Mouse (Mus musculus): Measurements from ENCODE around the gene Fam214a. TPM values are rescaled to one million over a fixed set of nuclear protein-coding genes. Genes with fewer than 3 reads are reported as not detected.
A peak's percentile ranks its signal among the peaks of the same experiment; 100 is the strongest.

Gene Fam214a
- total and polyA plus RNA-seq, 2 experiments from 2014 or later: 16.0 to 33.2 TPM

DNA sequence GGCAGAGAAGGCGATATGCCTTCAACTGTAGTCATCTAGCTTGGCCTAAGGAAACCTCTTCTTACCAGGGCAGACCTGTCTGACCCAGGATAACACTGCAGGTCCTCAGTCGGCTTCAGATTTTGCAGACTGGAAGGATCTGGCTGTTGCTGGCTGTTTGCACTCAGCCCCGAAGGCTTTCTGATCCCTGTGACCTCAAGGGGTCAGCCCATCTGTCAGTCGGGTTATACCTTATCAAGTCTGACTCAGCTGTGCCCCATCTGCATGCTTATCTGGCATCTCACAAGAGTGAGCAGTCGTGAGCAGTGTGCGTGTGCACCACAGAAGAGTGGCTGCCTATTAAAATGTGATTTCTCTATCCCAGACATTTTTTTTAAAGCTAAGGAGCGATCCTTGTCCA, 71.4 kb downstream of the Fam214a start:
- H3K4me3 ChIP-seq (ENCODE audit: low read depth, low read length): no peak overlapping the region
- H3K36me3 ChIP-seq (ENCODE audit: insufficient read depth): peaks cover 43% of the 10 kb centered on the region
- 75% methylated on average over 7 of the region's 7 CpGs for WGBS
- no peak overlapping the region for H3K9ac ChIP-seq
- no peak for TF ChIP-seq CTCF (IDR thresholded peaks at IDR 0.05; ENCODE audit: low read depth)
- ATAC-seq: no peak
- no peak overlapping the region for H3K4me2 ChIP-seq (ENCODE audit: low read depth)
- no peak overlapping the region for H3K27ac ChIP-seq (ENCODE audit: low read depth, low read length)
- no peaks in the 10 kb centered on the region for H3K27me3 ChIP-seq (ENCODE audit: insufficient read depth, low read length)
- H3K9me3 ChIP-seq (ENCODE audit: low read length): no peaks in the 10 kb centered on the region
- no peaks in the 10 kb centered on the region for H3K4me1 ChIP-seq (ENCODE audit: insufficient read depth)
- no peak for DNase-seq

DNA sequence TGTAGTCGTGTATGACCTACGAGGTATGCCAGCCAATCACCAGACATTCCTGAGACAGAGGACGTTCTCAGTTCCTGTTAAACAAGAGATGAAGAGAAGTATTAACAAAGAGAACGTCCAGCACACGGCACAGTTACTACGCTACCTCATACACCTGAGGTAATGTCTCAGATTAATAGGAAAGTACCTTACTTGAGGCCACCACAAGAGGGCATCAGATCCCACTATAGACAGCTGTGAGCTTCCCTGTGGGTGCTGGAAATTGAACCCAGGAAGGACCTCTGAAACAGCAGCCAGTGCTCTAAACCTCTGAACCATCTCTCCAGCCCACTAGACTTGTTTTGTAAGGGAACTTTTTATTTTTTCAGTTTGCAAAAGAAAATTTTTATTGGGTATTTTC, 73.0 kb downstream of the Fam214a start:
- no peak overlapping the region for H3K4me3 ChIP-seq (ENCODE audit: low read depth, low read length)
- peak; percentile 60 for TF ChIP-seq CTCF (IDR thresholded peaks at IDR 0.05; ENCODE audit: low read depth)
- 66% methylated on average over 6 of the region's 6 CpGs for WGBS
- H3K27ac ChIP-seq (ENCODE audit: low read depth, low read length): no peak overlapping the region
- H3K4me2 ChIP-seq (ENCODE audit: low read depth): no peak overlapping the region
- H3K36me3 ChIP-seq (ENCODE audit: insufficient read depth): peaks cover 28% of the 10 kb centered on the region
- DNase-seq: no peak
- H3K9ac ChIP-seq: no peak overlapping the region
- H3K27me3 ChIP-seq (ENCODE audit: insufficient read depth, low read length): no peaks in the 10 kb centered on the region
- ATAC-seq: no peak
- no peaks in the 10 kb centered on the region for H3K4me1 ChIP-seq (ENCODE audit: insufficient read depth)
- no peaks in the 10 kb centered on the region for H3K9me3 ChIP-seq (ENCODE audit: low read length)

DNA sequence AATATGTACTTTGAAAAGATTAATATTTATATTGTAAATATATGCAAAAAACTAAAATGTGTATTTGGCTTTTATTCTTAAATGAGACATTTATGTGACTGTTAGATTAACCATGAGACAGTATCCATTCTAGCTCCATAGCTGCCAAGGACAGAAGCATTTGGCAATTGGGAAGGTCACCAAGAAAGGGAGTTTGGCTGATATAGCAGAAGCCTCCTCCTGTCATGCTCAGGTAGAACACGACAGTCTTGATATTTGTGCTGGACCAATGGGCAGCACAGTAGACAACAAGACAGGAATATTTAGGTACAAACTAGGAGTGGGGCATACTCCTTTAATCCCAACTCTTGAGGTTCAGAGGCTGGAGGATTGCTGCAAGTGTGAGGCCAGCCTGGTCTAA, 79.7 kb downstream of the Fam214a start:
- Histone ChIP-seq H3K27ac (ENCODE audit: low read depth, low read length) (no peak overlapping the region), H3K36me3 (ENCODE audit: insufficient read depth) (peaks cover 9% of the 10 kb centered on the region; the same call in 1 of the 2 replicates), H3K4me3 (ENCODE audit: low read depth, low read length) (no peak overlapping the region), H3K27me3 (ENCODE audit: insufficient read depth, low read length) (no peaks in the 10 kb centered on the region), H3K9me3 (ENCODE audit: low read length) (no peaks in the 10 kb centered on the region), H3K4me1 (ENCODE audit: insufficient read depth) (peaks cover 3% of the 10 kb centered on the region; the same call in 1 of the 2 replicates), H3K9ac (no peak overlapping the region), H3K4me2 (ENCODE audit: low read depth) (no peak overlapping the region)
- WGBS: 89% methylated on average over 1 of the region's 1 CpGs
- no peak for ATAC-seq
- TF ChIP-seq CTCF (IDR thresholded peaks at IDR 0.05; ENCODE audit: low read depth): no peak
- DNase-seq: no peak

DNA sequence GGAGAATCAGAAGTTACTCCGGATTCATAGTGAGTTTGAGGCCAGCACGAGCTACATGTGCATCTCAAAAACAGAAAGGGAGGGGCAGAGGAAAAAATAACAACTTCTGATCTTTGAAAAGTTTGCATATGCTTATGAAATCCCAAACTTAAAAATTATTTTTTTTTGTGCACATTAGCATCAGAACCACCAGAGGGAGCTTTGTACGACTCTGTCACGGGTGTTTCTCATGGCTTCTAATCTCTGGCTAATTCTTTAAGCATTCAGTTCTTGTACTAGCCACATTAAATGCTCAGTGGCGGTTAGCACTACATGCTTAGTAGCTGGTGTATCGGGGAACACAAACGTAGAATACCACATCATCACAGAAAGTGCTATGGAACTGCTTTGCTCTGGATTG, 80.5 kb downstream of the Fam214a start:
- Histone ChIP-seq H3K4me1 (ENCODE audit: insufficient read depth) (peaks cover 3% of the 10 kb centered on the region; the same call in 1 of the 2 replicates), H3K9ac (no peak overlapping the region), H3K4me2 (ENCODE audit: low read depth) (no peak overlapping the region), H3K27me3 (ENCODE audit: insufficient read depth, low read length) (no peaks in the 10 kb centered on the region), H3K27ac (ENCODE audit: low read depth, low read length) (no peak overlapping the region), H3K9me3 (ENCODE audit: low read length) (no peaks in the 10 kb centered on the region), H3K36me3 (ENCODE audit: insufficient read depth) (peaks cover 9% of the 10 kb centered on the region; the same call in 1 of the 2 replicates), H3K4me3 (ENCODE audit: low read depth, low read length) (no peak overlapping the region)
- TF ChIP-seq CTCF (IDR thresholded peaks at IDR 0.05; ENCODE audit: low read depth): peak; percentile 62
- ATAC-seq (no peak; the same call in 1 of the 2 replicates), DNase-seq (peak; percentile 50)
- WGBS: 48% methylated on average over 7 of the region's 7 CpGs

DNA sequence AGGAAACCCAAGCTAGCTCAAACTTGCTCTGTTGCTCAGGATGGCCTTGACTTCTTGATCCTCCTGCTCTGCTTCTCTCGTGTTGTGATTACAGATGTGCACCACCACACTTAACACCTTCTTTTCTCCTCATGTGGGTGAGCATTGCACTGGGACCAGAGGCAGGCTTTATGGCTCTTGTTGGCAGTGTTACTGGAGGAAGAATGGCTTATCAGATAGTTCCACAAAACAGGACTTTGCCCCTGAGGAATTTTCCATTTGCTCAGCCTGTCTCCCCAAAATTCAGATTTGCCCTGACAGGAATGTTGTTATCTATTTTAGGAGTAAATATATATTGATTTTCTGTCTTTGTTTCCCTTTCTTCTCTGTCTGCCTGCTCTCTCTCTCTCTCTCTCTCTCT, 82.0 kb downstream of the Fam214a start:
- H3K4me1 ChIP-seq (ENCODE audit: insufficient read depth): peaks cover 7% of the 10 kb centered on the region
- H3K36me3 ChIP-seq (ENCODE audit: insufficient read depth): peaks cover 6% of the 10 kb centered on the region; the same call in 1 of the 2 replicates
- H3K9ac ChIP-seq: no peak overlapping the region
- H3K27ac ChIP-seq (ENCODE audit: low read depth, low read length): no peak overlapping the region
- H3K9me3 ChIP-seq (ENCODE audit: low read length): no peaks in the 10 kb centered on the region
- WGBS: 48% methylated on average over 1 of the region's 1 CpGs
- no peaks in the 10 kb centered on the region for H3K27me3 ChIP-seq (ENCODE audit: insufficient read depth, low read length)
- no peak overlapping the region for H3K4me3 ChIP-seq (ENCODE audit: low read depth, low read length)
- ATAC-seq (no peak), DNase-seq (no peak)
- TF ChIP-seq CTCF (IDR thresholded peaks at IDR 0.05; ENCODE audit: low read depth): no peak
- no peak overlapping the region for H3K4me2 ChIP-seq (ENCODE audit: low read depth)

DNA sequence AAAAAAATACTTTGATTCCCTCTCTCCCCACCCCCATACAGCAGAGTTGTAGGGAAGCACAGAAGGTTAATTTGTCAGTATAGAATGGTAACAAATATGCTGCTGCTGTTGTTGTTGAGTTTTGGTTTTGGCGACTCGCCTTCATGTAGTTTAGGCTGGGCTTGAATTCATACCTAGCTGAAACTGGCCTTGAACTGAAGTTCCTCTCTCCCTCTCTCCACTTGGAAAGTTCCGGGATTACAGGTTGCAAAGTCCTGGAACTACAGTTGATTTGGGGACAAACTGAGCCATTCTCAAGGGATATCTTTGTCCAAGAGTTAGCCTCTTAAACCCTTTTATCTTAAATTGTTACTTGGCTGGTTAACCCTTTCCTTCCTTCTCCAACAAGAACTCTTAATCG, 83.3 kb downstream of the Fam214a start:
- no peak for TF ChIP-seq CTCF (IDR thresholded peaks at IDR 0.05; ENCODE audit: low read depth)
- WGBS: 77% methylated on average over 4 of the region's 4 CpGs
- Histone ChIP-seq H3K4me3 (ENCODE audit: low read depth, low read length) (no peak overlapping the region), H3K36me3 (ENCODE audit: insufficient read depth) (peaks cover 6% of the 10 kb centered on the region; the same call in 1 of the 2 replicates), H3K9ac (no peak overlapping the region), H3K27ac (ENCODE audit: low read depth, low read length) (no peak overlapping the region), H3K27me3 (ENCODE audit: insufficient read depth, low read length) (no peaks in the 10 kb centered on the region), H3K4me1 (ENCODE audit: insufficient read depth) (peaks cover 7% of the 10 kb centered on the region), H3K9me3 (ENCODE audit: low read length) (no peaks in the 10 kb centered on the region), H3K4me2 (ENCODE audit: low read depth) (no peak overlapping the region)
- ATAC-seq: no peak
- DNase-seq: no peak

DNA sequence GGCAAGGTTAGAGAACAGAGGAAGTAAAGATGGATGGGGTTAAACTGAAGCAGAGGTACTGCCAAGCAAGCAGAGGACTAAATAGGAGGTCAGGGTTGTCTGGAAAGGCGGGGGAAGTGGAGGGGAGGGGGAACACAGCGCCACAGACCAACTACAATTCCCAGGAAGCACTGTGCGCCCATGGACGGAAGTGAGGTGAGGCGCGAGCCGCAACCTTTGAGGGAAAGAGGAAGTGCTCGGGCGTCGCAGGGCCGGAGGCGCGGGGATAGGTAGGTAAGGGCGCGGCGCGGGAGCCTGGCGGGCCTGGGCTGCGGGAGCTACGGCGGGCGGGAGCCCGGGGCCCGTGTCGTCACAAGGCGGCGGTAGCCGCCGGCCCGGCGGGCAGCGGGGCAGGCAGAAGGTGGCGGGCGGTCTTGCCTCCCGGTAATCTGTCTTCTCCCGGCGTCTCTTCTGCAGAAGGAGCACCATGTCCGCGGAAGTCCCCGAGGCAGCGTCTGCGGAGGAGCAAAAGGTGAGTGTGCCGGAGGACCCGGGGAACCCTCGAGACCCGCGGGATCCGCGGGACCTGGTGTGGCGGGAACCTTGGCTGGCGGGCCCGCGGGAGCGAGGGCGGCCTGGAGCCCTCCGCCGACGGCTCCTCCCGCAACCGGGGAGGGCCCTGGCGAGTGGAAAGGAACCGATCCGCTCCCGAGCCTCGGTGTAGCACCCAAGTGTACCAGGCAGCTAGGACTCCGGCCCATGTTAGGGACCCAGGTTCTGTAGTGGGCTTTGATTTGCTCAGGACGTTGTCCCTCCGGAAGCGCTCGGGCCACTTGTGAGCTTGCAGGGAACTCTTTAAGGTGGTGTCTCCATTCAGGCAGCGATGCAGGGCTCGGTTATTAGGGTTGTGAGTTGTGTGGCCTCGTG, 85.0 kb downstream of the Fam214a start, which contains the start of gene Arpp19:
TSS of gene Arpp19 (plus strand) at position 164 of the 906 bp plus-strand sequence.
- Histone ChIP-seq H3K27me3 (ENCODE audit: insufficient read depth, low read length) (no peaks in the 10 kb centered on the region), H3K4me3 (ENCODE audit: low read depth, low read length) (peak within 1 kb of the TSS; percentile 85), H3K9me3 (ENCODE audit: low read length) (no peaks in the 10 kb centered on the region), H3K4me1 (ENCODE audit: insufficient read depth) (peaks cover 7% of the 10 kb centered on the region), H3K27ac (ENCODE audit: low read depth, low read length) (peak within 1 kb of the TSS; percentile 80), H3K4me2 (ENCODE audit: low read depth) (peak within 1 kb of the TSS; percentile 65), H3K36me3 (ENCODE audit: insufficient read depth) (no peaks in the 10 kb centered on the region), H3K9ac (peak within 1 kb of the TSS; percentile 90)
- ATAC-seq (peak; percentile 99), DNase-seq (peak; percentile 86)
- TF ChIP-seq CTCF (IDR thresholded peaks at IDR 0.05; ENCODE audit: low read depth): peak; percentile 27; the same call in 1 of the 2 replicates
- 2% methylated on average over 71 of the region's 73 CpGs for WGBS

Measured in forebrain, postnatal 0 days (tissue).